Mouse (Mus musculus): Measurements from ENCODE around the gene Slc6a19.
"Not testable (repeated sequence)": the region's sequence is repeated elsewhere in the genome, so short reads cannot be mapped to it uniquely, and the experiment has no call there.

Gene Slc6a19

DNA sequence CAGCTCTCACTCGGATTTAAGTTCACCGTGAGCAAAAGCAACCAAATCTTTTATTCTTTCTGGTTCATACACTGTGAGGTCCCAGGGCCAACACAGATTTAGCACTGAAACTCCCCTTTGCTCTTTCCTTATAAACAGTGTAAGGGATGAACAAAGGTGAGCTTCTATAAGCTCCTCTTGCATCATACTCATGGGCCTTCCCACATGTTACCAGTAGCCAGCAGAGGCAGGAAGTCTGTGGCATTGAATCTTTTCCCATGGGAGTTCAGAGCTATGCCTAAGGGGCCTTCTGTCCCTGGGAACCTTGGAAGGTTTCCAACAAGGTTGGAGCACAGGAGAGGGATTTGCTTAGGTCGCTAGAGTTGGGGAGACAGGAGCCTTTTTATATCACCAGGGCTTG is 7.6 kb upstream of the Slc6a19 start:
- DNase-seq, result no peak

DNA sequence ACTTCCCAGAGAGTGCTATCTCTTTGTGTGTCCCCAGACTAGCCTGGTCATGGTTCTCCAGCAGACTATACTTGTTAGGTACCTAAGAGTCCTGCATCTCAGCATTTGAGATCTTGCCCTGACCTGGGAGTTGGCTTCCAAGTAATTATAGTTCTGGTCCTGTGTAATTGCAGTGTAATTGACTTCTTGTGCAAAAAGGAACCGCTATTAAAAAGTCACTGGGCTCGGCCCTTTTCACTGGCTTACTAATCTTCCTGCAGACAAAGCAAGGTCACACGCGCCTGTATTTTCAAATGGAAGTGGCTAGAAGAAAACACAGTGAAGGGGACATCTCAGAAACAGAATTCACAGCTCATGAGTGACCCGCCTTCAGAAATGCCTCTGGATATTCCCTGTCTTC is 7.1 kb upstream of the Slc6a19 start:
- no peak for DNase-seq

DNA sequence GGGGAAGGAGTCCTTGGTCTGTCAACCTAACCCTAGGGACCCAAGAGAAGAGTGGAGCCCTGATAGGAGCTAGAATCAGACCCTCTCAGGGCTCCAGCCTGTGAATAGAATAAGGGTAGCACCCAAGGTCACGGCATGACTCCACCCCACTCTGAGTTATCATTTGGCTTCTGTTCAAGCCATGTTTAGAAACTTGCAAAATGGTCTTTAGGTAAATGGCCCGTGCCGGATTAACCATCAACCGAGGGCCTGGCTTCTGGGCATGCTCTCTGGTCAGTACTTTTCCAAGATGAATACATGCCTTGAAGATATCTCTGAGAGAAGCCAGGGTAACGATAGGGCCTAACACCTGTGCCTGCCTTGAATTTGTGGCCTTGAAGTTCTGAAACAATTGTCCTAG is 6.6 kb upstream of the Slc6a19 start:
- peak; percentile 73 for DNase-seq

DNA sequence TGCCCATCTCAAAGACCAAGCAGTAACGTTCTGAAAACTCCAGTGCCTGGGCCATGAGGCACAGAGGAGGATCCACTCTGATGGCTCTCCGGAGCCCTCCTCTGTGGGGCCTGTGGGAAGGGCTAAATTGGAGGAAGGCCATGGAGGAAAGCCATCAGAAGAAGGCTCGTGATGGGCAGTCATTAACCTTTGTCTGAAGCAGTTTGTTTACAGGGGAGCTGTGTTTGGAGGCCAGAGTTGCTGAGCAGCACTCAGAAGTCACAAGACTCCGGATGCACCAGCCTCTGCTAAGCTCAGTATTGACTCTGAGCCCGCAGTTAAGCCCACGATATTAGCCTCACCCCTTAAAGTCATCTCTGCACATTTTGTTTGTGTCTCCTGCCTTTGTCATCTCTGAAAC is 4.8 kb upstream of the Slc6a19 start:
- peak; percentile 67 for DNase-seq

DNA sequence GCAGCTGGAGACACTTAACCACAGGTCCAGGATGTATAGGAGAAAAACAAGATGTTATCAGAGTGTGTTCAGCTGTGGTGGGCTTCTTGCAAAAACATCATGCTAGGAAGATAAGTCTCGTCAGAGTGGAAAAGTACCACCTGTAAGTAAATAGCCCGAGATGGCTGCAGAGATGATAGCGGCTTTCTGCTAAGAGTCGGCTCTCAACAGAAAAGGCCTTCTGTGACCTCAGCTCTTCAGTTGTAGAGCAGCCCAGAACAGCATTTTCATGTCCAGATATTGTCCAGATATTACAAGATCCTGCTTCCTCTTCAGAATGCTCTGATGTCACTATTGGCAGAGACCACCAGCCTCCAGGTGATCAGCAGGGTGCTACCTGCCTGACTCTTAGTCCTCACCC is 1.2 kb downstream of the Slc6a19 start:
- not testable (repeated sequence) for DNase-seq

DNA sequence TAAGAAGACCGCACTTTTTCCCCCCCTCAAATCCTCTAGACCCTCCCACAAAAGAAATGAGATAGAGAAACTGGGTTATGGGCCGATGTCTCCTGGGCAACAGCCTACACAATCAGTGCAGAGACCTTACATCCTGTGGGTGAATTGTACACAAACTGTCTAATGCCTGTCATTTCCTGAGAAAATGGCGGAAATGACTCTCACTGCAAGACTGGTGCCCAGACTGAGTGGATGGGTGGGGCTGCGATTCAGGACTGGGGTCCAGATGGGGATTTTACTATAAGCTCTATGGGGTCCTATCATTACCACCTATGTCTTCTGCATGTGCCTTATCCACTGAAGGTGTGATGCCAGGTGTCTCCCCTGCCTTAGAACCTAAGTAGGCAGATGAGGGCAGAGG is 1.9 kb downstream of the Slc6a19 start:
- DNase-seq, result no peak

DNA sequence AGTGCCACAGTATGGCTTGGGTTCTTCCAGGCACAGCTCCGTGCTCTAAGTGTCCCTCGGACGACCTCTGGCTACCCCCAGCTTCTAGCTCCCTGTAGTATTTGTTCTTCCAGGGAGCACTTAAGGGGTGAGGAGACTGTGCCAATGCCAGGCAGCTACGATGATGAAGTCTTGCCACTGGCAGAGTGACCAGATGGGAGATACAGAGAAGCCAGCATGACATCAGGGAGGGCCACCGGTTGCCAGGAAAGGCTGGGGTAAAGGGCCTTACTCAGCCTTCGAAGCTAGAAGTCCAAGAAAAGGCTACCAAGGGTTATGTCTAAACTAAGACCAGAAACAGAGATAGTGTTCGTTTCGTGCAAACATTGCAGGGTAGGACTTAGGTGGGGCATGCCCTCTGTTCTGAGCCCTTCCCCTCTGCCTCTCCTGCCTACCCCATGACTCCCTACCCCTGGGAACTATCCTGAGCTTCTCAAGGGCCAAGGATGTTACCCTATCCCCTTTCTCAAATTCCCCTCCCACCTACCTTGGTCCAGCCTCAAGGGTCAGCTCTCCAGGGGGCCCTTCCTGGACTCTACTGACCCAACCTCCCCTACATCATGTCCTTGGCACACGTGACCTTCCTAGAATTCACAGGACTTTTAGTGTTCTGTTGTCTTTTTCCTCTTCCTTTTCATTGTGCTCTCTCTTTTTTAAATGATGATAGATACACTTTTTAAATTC is 3.3 kb downstream of the Slc6a19 start:
- DNase-seq, result no peak

DNA sequence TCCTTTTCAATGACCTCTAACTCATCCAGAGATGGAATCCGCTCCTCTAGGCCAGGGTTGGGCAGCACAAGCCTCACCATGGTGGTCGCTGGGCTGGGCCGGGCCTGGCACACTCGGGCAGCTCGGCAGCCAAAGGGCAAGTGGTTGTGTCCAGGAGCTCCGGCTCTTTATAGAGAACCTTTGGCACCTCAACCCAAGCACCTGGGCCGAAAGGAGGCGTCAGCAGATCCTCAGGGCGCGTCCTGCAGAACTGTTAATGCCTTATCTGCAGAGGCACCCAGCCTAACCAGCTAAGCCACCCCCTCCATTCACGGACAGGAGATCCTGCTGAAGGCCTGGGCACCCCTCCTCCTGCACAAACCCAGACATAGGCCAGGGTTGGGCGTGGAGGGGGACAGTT is 4.1 kb downstream of the Slc6a19 start:
- DNase-seq, result peak; percentile 74

DNA sequence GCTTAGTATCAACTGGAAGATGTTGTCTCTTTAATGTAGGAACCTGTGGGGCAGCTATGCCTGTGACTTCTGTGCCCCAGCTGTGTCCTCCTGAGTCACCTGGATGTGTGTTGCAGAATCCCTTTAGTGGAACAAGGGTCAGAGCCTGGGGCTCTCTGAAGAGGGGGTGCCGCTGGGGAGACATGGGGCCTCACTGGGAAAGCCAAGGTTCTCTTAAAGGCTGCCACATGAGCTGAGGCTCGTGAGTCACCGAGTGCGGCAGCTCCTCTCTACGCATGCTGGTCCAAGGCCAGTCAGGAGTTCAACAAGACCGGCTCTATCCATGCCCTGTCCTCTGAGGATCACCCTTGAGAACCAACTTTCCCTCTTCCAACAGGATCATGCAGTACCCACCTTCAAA is 5.0 kb downstream of the Slc6a19 start:
- DNase-seq, result no peak

DNA sequence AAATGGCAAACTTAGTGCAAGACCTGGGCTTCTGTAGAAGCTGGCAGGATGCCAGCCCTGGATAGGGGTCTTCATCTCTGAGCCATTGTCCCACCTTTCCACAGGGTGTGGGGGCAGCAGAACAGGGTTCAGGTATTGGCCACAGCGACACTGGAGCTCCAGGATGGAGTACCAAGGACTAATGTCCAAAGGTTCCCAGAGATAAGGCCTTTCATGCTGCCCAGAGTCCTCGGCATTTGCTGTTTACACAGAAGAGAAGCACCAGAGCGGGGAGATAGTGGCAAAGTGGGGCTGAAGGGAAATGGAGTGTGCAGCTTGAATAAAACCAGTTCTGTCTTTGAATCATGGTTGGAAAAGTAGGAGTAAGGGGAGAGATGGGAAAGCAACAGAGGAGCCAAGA is 8.1 kb downstream of the Slc6a19 start:
- DNase-seq, result no peak

DNA sequence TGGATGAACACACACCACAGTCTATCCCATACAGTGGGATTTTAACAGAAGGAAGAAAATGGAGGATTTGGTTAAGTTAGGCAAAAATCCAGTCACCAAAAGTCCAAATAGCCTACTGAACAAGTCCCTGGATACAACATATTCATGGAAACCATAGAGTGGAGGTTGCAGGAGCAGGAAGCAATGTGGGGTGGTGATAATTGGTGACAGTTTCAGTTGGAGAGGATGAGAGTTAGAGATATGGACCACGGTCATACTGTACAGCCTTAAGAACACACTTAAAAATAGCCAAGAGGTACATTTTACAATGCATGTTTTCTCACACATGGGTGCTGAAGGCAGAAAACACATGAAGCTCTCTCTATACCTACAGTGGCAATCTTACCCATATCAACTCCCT is 9.7 kb downstream of the Slc6a19 start:
- no peak for DNase-seq

DNA sequence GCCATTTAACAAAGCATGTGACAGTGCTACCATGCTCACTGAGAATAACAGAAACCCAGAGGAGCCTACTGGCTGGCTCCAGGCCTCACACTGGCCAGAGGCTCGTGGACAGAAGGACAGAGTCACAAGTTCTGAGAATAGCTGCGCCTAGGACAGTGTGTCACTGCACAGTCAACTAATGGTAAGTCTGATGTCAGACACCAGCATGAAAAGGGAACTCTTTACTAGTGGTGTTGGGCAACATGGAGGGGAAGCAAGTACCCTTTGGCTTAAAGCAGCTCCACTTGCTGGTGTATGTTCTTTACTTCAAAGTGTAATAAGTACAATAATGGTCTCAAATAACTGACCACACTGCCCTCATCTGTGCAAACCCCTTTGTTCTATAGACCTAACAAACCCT is 11.3 kb downstream of the Slc6a19 start:
- no peak for DNase-seq

DNA sequence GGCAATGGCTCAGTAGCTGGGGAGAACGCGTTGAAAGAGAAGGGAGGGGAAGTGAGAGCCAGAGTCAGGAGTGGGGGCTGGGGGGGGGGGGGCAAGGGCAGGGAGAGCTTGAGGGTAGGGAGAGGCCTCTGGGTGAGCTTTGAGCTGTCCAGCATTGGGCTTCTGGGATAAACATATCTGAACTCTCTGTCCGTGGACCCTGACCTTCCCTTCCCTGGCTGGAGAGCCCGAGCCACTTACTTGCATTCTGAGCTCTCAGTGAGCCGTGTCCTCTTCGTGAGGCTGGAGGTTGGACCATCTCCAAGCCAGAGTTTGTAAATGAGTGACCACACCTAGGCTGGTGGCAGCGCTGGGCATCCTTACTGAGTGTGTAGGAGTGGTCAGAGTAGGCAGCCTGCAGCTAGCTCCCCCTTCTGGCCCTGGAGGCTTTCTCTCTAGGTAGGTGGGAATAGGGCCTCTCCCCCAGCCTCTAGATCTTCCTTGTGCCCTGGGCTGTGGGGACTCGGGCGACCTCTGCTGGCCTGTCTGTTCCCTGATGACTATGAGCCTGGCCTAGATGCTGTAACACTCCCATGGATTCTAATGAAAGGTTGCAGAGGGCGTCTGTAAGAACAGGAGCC is 12.3 kb downstream of the Slc6a19 start:
- peak; percentile 95 for DNase-seq

DNA sequence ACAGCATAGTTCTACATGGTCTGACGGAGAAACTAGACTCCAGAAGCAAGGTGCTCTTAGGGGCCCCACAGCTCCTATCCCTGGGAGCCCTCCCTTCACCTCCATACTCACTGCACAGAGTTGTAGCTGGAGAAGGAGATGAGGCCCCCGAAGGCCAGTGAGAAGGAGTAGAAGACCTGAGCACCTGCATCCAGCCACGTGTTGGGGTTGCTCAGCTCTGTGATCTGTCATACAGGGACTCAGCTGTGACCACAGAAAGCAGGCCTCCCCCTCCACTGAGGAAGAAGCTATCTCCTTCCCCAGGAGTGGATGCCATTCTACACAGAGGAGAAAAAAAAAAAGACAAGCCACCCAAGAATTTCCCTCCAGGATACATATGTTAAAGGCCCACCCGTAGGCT is 15.7 kb downstream of the Slc6a19 start:
- no peak for DNase-seq

DNA sequence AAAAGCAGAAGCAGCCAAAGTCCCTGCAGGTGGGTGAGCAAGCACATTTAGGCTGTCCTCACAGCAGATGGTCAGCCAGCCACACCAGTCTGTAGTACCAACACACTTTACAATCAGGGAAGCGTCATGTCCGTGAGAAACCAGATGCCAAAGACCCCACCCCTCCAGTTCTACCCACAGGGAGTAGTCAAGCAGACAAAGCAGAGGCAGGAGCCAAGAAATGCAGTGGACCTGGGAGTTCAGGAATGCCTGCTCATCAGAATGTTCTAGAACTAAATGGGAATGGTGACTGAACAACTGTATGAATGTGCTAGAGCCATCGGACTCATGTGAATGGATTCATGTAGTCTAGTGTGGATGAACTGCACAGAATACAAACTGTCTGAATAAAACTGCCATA is 17.1 kb downstream of the Slc6a19 start:
- peak; percentile 49 for DNase-seq

DNA sequence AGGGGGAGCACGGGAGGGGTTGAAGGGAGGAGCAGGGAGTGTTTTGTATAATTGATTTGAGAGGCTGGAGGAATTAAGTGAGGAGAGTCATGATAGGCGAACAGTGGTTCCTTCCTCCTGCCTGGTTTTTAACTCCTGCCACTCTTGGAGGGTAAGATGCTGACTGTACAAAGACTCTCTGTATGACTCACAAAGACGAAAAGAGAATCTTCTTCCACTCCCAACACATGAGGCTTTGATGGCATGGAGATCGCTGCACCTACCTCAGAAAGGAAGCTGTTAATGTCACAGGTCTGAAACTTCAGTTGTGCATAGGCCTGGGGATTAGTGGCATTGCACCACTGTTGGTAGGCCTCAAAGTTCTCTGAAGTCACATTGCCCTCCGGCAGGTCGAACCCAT is 19.2 kb downstream of the Slc6a19 start:
- DNase-seq, result no peak

DNA sequence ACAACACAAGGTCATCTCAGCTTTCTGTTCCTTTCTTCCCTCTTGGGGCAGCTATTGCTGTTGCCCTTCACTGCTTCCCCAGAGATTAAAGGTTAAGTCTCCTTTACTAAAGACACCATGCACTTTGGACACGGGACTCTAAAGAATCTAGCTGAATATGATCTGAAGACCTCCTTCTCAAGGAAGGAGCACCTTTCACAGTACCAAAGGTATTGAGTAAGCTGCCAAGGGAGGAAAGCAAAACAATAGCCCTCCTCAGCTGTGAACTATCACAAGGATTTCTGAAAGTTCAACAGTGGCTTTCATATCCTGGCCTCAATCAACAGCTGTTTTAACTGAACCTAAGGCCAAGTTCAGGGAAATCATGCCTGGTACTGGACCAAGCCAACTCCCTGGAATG is 20.3 kb downstream of the Slc6a19 start:
- no peak for DNase-seq

DNA sequence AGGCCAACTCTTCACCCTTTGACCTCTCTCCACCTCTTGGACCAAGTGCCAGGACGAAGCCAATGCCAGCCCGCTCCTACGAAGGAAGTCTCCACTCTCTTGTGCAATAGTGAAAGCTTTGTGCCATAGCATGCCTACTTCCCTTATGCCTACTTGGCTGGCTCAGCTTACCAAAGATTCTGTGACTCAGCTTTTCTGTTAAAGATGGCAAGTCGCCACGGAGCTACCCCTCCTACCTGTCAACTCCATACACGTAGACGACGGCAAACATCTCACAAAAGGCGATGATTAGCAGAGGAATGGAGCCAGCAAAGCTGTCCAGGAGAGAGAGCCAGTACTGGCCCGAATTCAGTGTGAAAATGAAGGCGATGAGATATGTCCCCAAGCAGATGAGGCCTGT is 21.0 kb downstream of the Slc6a19 start:
- DNase-seq, result no peak

DNA sequence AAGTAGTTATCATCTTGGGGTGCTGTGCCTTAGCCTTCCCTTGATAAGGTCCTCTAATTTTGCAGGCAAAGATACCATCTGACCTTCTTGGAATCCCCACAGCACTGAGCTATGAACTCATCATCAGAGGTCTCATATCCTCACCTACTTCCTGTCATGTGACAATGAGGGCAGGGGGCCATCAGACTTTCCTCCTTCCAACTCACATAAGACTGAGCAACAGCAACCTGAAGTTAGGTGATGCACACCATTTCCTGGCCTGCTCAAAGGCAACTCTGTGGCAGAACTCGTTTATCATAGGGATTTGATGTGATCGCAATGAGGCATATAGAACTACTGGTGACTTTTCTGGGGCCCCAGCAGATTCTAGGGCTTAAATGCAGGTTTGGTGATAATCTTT is 22.4 kb downstream of the Slc6a19 start:
- DNase-seq, result no peak

DNA sequence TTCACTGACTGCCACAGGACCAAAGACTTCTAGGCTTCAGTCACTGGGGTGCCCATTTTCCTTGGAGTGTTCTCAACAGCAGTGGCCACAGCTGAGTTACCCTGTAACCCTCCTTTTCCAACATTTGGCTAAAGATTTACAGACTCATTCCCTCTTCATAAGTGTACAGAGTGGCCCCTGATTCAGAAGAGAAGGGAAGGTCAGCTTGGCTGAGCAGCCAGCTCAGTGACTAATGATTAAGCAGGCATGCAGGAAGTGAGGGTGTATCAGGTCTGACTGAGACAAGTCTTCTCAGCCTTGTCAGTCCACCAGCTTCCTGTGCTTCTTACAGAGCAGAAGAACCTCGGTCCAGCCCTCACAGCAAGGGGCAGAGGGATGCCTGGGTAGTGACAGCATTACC is 24.3 kb downstream of the Slc6a19 start:
- DNase-seq, result peak; percentile 79

DNA sequence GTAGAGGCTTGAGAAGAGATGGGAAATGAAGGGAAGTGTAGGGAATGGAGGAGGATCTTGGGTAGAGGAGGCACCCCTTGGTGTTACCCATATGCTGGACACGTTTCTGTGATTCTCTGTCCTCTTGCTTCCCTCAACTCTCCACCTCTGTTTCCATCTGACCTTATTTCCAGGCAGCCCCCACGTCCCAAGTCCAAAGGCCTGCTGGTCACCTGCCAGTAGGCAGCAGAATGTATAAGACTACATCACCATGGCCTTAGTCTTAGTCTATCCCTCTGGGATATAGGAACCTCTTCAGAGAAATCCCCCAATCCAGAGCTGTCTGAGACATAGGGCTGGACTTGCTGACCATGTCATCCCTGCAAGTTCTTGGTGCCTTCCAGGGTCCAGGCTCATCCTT is 25.4 kb downstream of the Slc6a19 start:
- DNase-seq, result peak; percentile 67

DNA sequence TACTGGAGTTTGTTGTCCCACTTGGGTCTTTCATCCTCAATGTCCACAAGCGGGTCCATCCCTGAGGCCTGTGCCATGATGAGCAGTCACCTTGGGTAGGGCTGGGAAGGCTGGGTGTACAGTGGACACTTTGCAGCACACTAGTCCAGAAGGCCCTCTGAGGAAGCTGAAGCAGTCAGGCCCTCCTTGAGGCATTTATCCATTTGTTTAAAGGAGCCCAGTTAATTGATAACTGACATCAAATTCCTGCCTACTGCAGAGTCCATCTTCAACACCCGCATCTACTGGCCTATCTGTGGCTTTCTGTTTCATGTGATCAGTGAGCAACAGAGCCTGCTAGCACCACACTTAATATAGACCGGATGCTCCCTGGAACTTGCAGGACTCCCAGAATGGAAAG is 26.8 kb downstream of the Slc6a19 start, which contains the start of gene Slc6a18:
Gene Slc6a18, minus strand, starts transcription at position 171 of the 400 bp plus-strand sequence.
- peak; percentile 64 for DNase-seq

DNA sequence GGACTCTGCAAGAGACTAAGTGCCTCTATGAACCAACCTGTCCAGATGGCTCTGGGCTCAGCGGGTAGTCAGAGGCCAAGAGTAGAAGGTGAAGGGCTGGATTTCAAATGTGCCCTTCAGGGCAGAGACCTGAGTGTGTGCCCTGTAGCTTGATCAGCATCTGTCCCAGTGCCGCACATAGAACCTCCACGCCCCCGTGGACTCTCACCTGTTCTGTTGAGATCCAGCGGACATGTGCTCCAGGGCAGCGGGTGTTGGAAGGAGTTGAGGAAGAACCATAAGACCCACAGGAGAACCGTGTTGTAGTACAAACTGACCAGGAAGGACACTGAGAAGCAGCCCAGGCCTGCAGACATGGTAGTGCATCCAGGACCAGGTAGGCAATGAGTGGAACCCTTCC is 29.5 kb downstream of the Slc6a19 start:
- peak; percentile 64 for DNase-seq

DNA sequence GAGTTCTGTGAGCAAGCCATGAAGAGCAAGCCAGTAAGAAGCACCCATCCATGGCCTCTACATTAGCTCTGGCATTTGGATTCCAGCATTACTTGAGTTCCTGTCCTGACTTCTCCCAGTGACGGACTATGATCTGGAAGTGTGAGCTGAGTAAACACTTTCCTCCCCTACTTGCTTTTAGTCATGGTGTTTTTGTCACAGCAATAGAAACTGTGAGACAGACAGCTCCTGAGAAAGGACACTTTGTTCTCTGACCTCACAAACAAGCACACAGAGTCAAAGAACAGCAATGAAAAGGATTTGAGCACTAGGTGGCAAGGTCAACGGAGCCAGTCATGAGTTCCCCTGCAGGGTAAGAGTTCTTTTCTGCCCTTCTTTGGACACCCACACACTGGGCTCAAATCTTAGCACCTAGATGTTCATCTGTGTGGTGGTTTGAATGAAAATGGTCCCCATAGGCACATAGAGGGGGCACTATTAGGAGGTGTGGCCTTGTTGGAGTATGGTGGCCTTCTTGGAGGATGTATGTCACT is 44.4 kb downstream of the Slc6a19 start:
- peak; percentile 30 for DNase-seq

DNA sequence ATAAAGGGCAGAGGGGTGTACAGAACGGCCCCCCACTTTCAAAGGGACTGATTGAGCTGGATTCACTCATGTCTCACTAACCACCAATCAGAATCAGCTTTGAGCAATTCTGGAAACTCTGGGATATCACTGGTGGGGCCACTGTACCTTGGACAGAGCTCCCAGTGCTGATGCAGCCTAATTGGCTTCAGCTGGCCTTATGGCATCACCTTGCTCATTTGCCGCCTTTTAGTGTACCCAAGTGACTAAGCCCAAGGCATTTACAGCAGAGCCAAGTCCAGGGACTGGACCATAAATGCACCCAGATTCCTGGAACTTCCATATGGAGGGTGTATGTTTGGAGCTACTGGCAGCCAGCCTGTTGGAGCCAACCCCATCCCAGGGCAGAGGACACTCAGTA is 45.7 kb downstream of the Slc6a19 start:
- no peak for DNase-seq

All from kidney, postnatal 14 days (tissue).